Mouse (Mus musculus): ENCODE data around the gene Pdcl.

Gene Pdcl

GRCm38 (mm10) chr2:37358633-37359540, at the start of gene Pdcl:
TSS of gene Pdcl (minus strand) at chr2:37359332.
- peak; percentile 86 to 89 for DNase-seq (ENCODE audit: low spot score in 2 of 2)

GRCm38 (mm10) chr2:37395539-37395938, 36.4 kb upstream of the Pdcl start:
- no peak for DNase-seq (ENCODE audit: low spot score in 2 of 2)

DNA sequence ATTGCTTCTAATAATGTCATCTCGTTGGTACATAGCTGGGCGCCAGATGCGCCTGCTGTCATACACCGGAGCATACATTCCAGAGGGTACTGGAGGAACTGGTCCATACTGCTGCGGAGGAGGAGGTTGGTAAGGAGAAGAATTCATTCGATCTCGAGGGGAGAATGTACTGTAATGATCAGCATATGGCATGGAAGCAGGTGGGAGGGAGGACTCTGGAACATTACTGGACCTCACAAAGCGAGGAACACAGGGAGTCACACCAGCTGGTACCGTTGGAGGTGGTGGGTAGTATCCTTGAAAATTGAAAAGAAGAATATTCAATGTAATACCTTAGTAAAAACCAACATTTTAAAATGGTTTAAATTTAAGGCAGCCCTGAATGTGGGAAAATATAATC, 23.8 kb upstream of the Pdcl start:
- no peak for DNase-seq (ENCODE audit: low spot score in 2 of 2)

- DNase-seq (ENCODE audit: low spot score in 2 of 2) = peak; percentile 49 to 66
Observed at GRCm38 (mm10) chr2:37380189-37380588, 21.1 kb upstream of the Pdcl start.

DNA sequence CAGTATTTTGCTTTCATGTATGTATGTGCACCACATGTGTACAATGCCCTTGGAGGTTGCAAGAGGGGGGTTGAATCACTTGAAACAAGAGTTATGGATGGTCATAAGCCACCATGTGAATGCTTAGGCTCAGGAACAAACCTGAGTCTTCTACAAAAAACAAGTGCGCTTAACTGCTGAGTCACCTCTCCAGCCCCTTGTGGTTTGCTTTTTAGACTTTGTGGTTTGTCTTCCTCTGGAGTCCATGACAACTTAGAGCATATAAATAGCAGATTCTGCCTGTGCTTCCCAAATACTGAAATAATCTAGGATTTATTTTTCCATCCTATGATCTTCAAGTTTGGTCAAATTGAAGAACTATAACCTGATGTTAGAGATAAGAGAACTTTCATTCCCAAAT, 16.9 kb upstream of the Pdcl start:
- DNase-seq (ENCODE audit: low spot score in 2 of 2) = no peak

DNA sequence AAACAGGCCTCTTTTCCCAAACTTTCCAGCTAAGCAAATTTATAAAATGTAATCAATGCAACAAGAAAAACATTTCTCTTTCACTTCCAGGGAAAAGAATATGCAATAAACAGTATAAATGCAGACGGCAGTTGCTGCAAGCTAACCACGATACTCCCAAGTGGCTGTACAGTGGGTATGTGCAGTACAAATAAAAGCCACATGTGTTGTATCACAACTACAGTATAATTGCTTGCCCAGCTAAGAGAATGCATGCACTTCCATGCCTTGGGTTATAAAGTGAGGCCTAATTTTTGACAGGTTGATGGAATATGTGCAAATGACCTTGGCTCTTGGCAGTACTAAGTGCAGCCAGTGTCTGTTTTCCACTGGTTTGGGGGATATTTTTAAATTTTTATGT, 11.5 kb upstream of the Pdcl start:
- DNase-seq (ENCODE audit: low spot score in 2 of 2) = no peak

DNA sequence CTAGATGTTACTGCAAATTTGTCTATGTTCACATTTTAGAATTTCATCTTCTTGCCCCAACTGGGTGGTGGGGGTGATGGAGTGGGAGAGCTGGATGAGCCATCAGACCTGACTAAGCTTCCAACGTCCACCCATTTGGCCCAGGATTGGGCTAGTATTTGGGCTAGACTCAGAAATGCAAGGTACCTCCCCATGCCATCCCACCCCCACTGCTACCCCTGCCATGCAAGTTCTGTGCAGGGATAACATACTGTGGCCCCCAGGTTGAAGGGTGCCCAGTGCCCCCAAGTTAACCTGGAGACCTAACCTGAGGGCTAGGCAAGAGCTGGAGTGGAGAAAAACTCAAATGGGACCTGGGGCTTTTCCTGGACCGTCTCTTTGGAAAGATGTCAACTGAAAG, 776 bp upstream of the Pdcl start:
- DNase-seq (ENCODE audit: low spot score in 2 of 2) = no peak

DNA sequence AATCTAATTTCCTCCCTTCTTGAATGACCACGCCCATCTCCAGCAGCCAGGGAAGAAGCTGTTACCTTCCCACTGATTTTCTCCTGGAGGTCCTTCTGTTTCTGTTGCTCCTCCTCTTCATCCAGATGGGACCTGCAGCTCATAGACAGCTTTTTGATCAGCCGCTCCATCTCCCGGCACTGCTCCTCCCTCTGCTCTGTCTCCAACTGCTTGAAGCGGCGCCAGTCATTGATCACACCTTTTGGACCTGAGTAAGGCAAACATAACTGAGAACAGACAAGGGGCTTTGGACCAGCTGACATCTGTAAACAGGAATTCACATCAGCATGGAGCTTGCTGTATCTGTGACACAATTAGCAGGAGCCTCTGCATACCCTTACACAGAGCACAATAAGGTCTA, 3.6 kb downstream of the Pdcl start:
- DNase-seq (ENCODE audit: low spot score in 2 of 2) = no peak

DNA sequence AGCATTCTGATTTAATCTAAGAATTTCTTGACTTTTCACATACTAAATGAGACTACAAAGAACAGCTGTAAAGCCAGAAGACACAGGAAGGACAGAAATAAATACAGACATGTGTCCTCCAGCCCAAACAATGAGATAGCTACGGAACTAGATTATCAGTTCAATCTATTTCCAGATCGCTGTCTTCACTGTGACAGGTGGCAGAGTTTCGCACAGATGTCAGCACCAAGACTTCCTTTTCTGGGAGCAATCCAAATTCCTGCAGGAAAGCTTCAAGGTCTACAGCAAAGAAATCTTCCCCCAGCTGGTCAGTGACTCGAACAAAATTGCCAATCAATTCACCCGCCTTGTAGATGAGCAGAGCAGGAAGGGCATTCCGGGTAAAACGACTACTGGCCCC, 7.5 kb downstream of the Pdcl start:
- DNase-seq (ENCODE audit: low spot score in 2 of 2) = no peak

- no peak for DNase-seq (ENCODE audit: low spot score in 2 of 2)
Observed at GRCm38 (mm10) chr2:37338497-37339187, 20.5 kb downstream of the Pdcl start.

- DNase-seq (ENCODE audit: low spot score in 2 of 2) = no peak
Observed at GRCm38 (mm10) chr2:37333321-37333720, 25.8 kb downstream of the Pdcl start.

DNA sequence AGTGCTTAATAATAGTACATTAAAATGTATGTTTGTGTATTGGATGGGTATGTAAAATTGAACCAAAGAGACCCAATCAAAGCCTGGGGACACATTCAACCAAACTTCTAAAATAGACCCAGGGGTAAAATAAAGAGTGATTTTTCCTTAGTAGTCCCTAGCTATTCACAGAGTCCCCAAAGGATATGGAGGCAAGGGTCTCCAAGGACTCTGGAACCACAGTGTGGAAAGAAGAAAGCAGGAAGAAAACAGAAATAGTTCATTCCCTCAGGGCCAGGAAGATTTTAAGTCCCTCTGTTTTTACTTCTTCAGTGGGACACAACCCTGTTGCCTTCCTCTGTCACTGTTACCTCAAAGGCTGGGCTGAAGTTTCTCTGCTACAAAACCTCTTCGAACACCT, 32.9 kb downstream of the Pdcl start, which contains the start of gene Olfr368:
TSS of gene Olfr368 (plus strand) at position 301 of the 400 bp plus-strand sequence.
- DNase-seq (ENCODE audit: low spot score in 2 of 2) = no peak
